Mouse (Mus musculus) kidney, embryonic 14.5 days (tissue): ENCODE results near the gene Thpo. TPM values are rescaled to one million over a fixed set of nuclear protein-coding genes. Genes with fewer than 3 reads are reported as not detected.

ENCODE experiments used
- ATAC-seq: fragments of 200-750 bp; cut with Nextera tagmentation; 2 replicates; pipeline ENCODE4 v1.8.0; 2017; ENCODE audit warnings: moderate number of reproducible peaks, mild to moderate bottlenecking, moderate TSS enrichment, moderate library complexity; ENCODE audit not compliant: low FRiP score, low TSS enrichment
- H3K27ac ChIP-seq: fragments of 300-500 bp; sonication (generic); 2 replicates; pipeline ENCODE4 v1.5.1; 2014; ENCODE audit warnings: low read depth, mild to moderate bottlenecking, low read length, moderate library complexity, mixed read lengths
- H3K27me3 ChIP-seq: fragments of 300-500 bp; sonication (generic); 2 replicates; pipeline ENCODE4 v1.6.1; 2014; ENCODE audit warnings: mild to moderate bottlenecking, low read length; ENCODE audit not compliant: control insufficient read depth, insufficient read depth
- H3K36me3 ChIP-seq: fragments of 300-500 bp; sonication (generic); 2 replicates; pipeline ENCODE4 v1.6.1; 2014; ENCODE audit warnings: low read length, mixed read lengths; ENCODE audit not compliant: control insufficient read depth, insufficient read depth
- H3K4me1 ChIP-seq: fragments of 300-500 bp; sonication (generic); 2 replicates; pipeline ENCODE4 v1.6.1; 2014; ENCODE audit warnings: low read length, mixed read lengths; ENCODE audit not compliant: control insufficient read depth, insufficient read depth
- H3K4me2 ChIP-seq: fragments of 300-500 bp; sonication (generic); replicated peaks from 2 replicates; pipeline ENCODE4 v1.6.1; 2014; ENCODE audit warnings: low read depth, mild to moderate bottlenecking, low read length
- H3K4me3 ChIP-seq: fragments of 300-500 bp; sonication (generic); 2 replicates; pipeline ENCODE4 v1.5.1; 2014; ENCODE audit warnings: mild to moderate bottlenecking, low read length
- H3K9ac ChIP-seq: fragments of 300-500 bp; sonication (generic); 2 replicates; pipeline ENCODE4 v1.6.1; 2014; ENCODE audit warnings: low read depth, mild to moderate bottlenecking, low read length, moderate library complexity
- H3K9me3 ChIP-seq: fragments of 300-500 bp; sonication (generic); 2 replicates; pipeline ENCODE4 v1.6.1; 2016; ENCODE audit warnings: low read length; ENCODE audit not compliant: control insufficient read depth
- WGBS: fragments of 180-500 bp; shearing (Covaris S2); extraction: QIAGEN DNeasy Blood & Tissue Kit; methylation state at CpG from one replicate; pipeline ENCODE4 v1.1.7; 2014; 5-methylcytosine and 5-hydroxymethylcytosine counted together
- polyA plus RNA-seq: library from polyadenylated mRNA; unstranded; fragments of >200 nt; fragmentation: Nextera tagmentation; extraction: Ambion mirVana; gene quantifications from 2 replicates; pipeline ENCODE4 v1.2.1, GENCODE M21; 2014

Thpo gene
- polyA plus RNA-seq, 1 experiment from 2014 or later, result 1.2 TPM

DNA sequence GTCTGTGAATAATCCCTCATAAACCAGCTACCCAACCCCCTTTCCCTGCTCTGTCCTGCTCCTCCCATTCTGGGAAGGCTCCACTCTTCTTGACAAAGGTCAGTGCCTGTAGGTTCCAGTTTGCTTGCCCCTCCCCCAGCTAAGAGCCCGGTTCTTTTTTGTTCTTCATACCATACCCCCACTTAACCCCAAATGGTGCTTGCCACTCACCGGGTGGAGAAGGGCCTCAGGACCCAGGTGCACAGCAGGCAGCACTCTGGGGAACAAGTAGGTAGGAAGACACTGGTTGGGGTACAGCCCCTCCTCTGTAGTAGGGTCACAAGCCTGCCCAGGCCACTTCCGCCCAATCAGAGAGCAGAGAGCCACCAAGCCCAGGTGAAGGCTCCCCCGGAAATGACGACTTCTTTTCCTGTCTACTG, 4.0 kb downstream of the Thpo start:
- Histone ChIP-seq H3K4me3 (no peak overlapping the region), H3K27me3 (peaks cover 16% of the 10 kb centered on the region), H3K4me1 (peaks cover 16% of the 10 kb centered on the region; the same call in 1 of the 2 replicates), H3K4me2 (no peak overlapping the region), H3K36me3 (no peaks in the 10 kb centered on the region), H3K9ac (no peak overlapping the region), H3K27ac (no peak overlapping the region), H3K9me3 (no peaks in the 10 kb centered on the region)
- ATAC-seq, result no peak
- WGBS, result 45% methylated on average over 5 of the region's 5 CpGs

DNA sequence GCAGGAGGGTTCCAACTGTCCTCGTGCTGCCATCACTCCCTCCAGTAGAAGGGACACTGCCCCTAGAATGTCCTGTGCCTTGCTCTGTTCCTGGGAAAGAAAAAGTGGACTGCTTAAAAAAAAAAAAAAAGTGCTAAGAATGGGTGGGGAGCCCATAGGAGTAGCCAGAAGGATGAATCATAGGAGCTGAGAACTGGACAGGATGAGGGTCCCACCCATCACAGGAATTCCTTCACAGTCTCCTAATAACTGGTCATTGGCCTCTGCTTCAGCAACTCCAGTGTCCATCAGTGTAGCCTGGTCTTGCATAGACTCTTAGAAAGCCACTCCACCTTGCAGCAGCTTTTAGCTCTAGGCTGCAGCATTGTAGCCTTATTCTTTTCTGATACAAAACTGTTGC, 7.9 kb downstream of the Thpo start:
- WGBS, result 48% methylated on average over 1 of the region's 1 CpGs

DNA sequence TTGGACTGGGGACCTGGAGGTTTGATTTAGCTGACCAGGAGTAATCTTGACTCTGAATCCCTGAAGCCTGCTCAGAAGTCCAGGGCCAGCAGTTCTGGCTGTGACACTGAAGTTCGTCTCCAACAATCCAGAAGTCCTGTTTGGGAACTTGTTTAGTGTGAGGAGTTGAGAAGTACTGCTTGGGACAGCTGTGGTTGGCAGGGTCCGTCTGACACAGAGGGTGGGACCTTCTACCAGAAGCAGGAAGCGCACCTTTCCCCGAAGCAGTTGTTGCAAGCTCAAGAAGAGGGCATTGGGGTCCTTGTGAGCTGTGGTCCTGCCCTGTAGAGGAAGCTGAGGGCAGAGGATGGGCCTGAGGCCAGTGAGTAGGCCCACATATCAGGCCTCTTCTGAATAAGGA, 8.6 kb downstream of the Thpo start:
- ATAC-seq, result no peak
- WGBS, result 78% methylated on average over 4 of the region's 4 CpGs
- Histone ChIP-seq H3K36me3 (peaks cover 18% of the 10 kb centered on the region), H3K4me2 (no peak overlapping the region), H3K9ac (no peak overlapping the region), H3K27ac (no peak overlapping the region), H3K4me3 (no peak overlapping the region), H3K27me3 (no peaks in the 10 kb centered on the region), H3K9me3 (no peaks in the 10 kb centered on the region), H3K4me1 (no peaks in the 10 kb centered on the region)

More for the DNA sequence above, 7.9 kb downstream of the Thpo start:
- H3K9me3 ChIP-seq, result no peaks in the 10 kb centered on the region
- H3K27me3 ChIP-seq, result no peaks in the 10 kb centered on the region
- peaks cover 12% of the 10 kb centered on the region for H3K36me3 ChIP-seq
- H3K4me2 ChIP-seq, result no peak overlapping the region
- H3K4me1 ChIP-seq, result no peaks in the 10 kb centered on the region
- H3K27ac ChIP-seq, result no peak overlapping the region
- H3K4me3 ChIP-seq, result no peak overlapping the region
- no peak overlapping the region for H3K9ac ChIP-seq
- no peak for ATAC-seq

DNA sequence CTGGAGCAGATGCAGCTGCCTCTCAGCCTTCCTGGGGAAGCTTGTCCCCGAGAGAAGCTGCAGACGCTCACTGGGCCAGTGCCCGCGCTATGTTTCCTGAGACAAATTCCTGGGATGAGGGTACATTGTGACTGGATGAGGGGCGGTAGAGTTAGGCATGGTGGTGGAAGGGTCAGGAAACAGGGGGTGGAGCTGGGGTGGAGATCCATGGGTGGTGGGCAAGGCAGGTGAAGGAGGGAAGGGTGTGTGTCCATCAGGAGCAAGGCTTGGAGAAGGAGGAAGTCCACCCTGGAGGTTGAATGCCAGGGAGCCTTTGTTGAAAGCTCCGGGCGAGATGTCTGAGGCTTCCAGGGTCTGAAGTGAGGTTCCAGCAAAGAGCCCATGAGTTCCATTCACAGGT, 9.0 kb downstream of the Thpo start:
- peaks cover 22% of the 10 kb centered on the region for H3K36me3 ChIP-seq
- no peaks in the 10 kb centered on the region for H3K4me1 ChIP-seq
- H3K4me2 ChIP-seq, result no peak overlapping the region
- H3K27ac ChIP-seq, result no peak overlapping the region
- H3K9ac ChIP-seq, result no peak overlapping the region
- H3K27me3 ChIP-seq, result no peaks in the 10 kb centered on the region
- no peaks in the 10 kb centered on the region for H3K9me3 ChIP-seq
- no peak overlapping the region for H3K4me3 ChIP-seq
- 85% methylated on average over 7 of the region's 7 CpGs for WGBS
- no peak for ATAC-seq

GRCm38 (mm10) chr16:20724338-20724748, 10.0 kb downstream of the Thpo start:
- ATAC-seq, result peak; percentile 67; the same call in 1 of the 2 replicates
- no peak overlapping the region for H3K9ac ChIP-seq
- no peak overlapping the region for H3K4me3 ChIP-seq
- H3K9me3 ChIP-seq, result no peaks in the 10 kb centered on the region
- no peaks in the 10 kb centered on the region for H3K4me1 ChIP-seq
- WGBS, result 37% methylated on average over 5 of the region's 5 CpGs
- H3K27me3 ChIP-seq, result no peaks in the 10 kb centered on the region
- H3K4me2 ChIP-seq, result no peak overlapping the region
- H3K36me3 ChIP-seq, result peaks cover 29% of the 10 kb centered on the region
- no peak overlapping the region for H3K27ac ChIP-seq

GRCm38 (mm10) chr16:20723247-20723646, 11.1 kb downstream of the Thpo start:
- Histone ChIP-seq H3K4me3 (no peak overlapping the region), H3K9me3 (no peaks in the 10 kb centered on the region), H3K36me3 (peaks cover 29% of the 10 kb centered on the region), H3K27ac (no peak overlapping the region), H3K9ac (no peak overlapping the region), H3K27me3 (no peaks in the 10 kb centered on the region), H3K4me1 (0 out of 2 replicates have a peak, but pooled peaks cover 3% of the 10 kb centered on the region), H3K4me2 (no peak overlapping the region)
- whole genome bisulfite sequencing, result 40% methylated on average over 4 of the region's 4 CpGs
- no peak for ATAC-seq

DNA sequence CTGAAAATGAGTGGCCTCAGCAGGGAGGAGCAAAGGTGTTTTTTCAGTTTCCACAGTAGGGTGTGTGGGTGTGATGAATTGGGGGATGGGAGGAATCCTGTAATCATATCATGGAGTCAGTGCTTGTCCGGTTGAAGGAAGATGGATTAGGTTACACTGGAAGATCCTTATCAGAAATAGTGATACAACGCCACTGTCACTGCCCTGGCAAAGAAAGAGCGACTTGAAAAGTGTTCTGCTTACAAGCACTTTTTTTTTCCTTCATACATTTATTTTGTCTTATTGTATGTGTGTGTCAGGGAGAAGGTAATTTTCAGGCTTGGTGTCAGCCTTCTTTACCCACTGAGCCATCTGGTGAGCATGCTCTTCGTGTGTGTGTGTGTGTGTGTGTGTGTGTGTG, 11.6 kb downstream of the Thpo start:
- WGBS, result 56% methylated on average over 4 of the region's 4 CpGs
- peaks cover 29% of the 10 kb centered on the region for H3K36me3 ChIP-seq
- H3K27ac ChIP-seq, result no peak overlapping the region
- H3K4me3 ChIP-seq, result no peak overlapping the region
- no peak for ATAC-seq
- no peak overlapping the region for H3K9ac ChIP-seq
- H3K4me1 ChIP-seq, result 0 out of 2 replicates have a peak, but pooled peaks cover 3% of the 10 kb centered on the region
- no peaks in the 10 kb centered on the region for H3K27me3 ChIP-seq
- H3K9me3 ChIP-seq, result no peaks in the 10 kb centered on the region
- no peak overlapping the region for H3K4me2 ChIP-seq

GRCm38 (mm10) chr16:20721808-20722207, 12.5 kb downstream of the Thpo start:
- Histone ChIP-seq H3K4me3 (no peak overlapping the region), H3K9me3 (no peaks in the 10 kb centered on the region), H3K4me2 (no peak overlapping the region), H3K27me3 (no peaks in the 10 kb centered on the region), H3K27ac (no peak overlapping the region), H3K4me1 (0 out of 2 replicates have a peak, but pooled peaks cover 3% of the 10 kb centered on the region), H3K9ac (no peak overlapping the region), H3K36me3 (peaks cover 29% of the 10 kb centered on the region)
- WGBS, result 89% methylated on average over 10 of the region's 10 CpGs
- ATAC-seq, result no peak

DNA sequence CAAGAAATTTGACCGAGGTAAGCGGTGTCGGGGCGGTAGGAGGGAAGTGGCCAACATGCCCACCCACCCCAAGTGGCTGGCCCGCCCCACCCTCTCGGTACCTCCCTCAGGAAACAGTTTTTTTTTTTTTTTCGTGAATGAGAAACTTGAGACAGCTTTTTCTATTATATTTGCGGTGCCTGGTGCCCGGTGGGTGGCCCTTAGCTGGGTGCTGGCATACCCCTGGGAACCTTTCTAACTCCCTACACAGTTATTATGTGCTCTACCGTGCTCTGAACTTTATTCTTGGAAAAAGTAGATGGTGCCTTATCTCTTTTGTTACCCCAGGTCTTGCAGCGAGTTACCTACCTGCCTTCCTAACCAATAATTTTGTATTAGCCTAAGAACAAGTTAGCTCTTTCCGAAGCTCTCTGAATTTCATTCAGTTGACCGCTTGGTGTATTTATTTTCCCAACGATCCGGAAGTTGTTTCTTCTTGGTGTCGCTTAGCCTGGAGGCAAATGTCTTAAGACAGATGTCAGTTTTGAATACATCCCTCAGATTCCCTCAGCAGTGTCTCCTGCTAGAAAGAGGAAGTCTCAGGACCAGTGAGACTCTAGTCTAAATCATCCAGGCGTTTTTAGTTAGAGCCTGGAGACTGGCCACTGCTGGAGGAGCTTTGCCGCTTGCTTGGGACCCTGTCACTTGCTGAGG, 16.2 kb downstream of the Thpo start:
- peak; percentile 13 for ATAC-seq
- peaks cover 29% of the 10 kb centered on the region for H3K36me3 ChIP-seq
- H3K4me1 ChIP-seq, result peaks cover 13% of the 10 kb centered on the region; the same call in 1 of the 2 replicates
- H3K27me3 ChIP-seq, result no peaks in the 10 kb centered on the region
- peak overlapping the region; percentile 80 for H3K4me2 ChIP-seq
- H3K9me3 ChIP-seq, result no peaks in the 10 kb centered on the region
- peak overlapping the region; percentile 61 for H3K4me3 ChIP-seq
- H3K9ac ChIP-seq, result peak overlapping the region; percentile 63
- peak overlapping the region; percentile 97 for H3K27ac ChIP-seq
- WGBS, result 2% methylated on average over 18 of the region's 18 CpGs
